Mouse (Mus musculus) G1E (cell line): ENCODE data around the gene Zic5. TPM values are rescaled to one million over a fixed set of nuclear protein-coding genes. Genes with fewer than 3 reads are reported as not detected.
A peak's percentile ranks its signal among the peaks of the same experiment; 100 is the strongest.

Experiments
- ATAC-seq: 2 replicates; pipeline ENCODE4 v1.8.0; 2016; ENCODE audit warnings: mild to moderate bottlenecking; ENCODE audit not compliant: insufficient number of reproducible peaks, poor library complexity, low FRiP score, severe bottlenecking; ENCODE audit errors: extremely low read depth
- DNase-seq: peaks from one replicate; pipeline ENCODE4 v3.0.0; 2012; ENCODE audit warnings: low spot score
- H3K27me3 ChIP-seq: 2 replicates; pipeline ENCODE4 v1.6.1; 2012; ENCODE audit warnings: mild to moderate bottlenecking, low read length, inconsistent platforms; ENCODE audit not compliant: insufficient read depth
- H3K36me3 ChIP-seq: replicated peaks from 2 replicates; pipeline ENCODE3; 2012; ENCODE audit warnings: mild to moderate bottlenecking, inconsistent platforms
- H3K4me1 ChIP-seq: 2 replicates; pipeline ENCODE4 v1.6.1; 2012; ENCODE audit warnings: low read depth, low read length, inconsistent platforms, mixed read lengths; ENCODE audit not compliant: insufficient read depth
- H3K4me3 ChIP-seq: 2 replicates; pipeline ENCODE4 v1.5.1; 2012; ENCODE audit warnings: low read depth, mild to moderate bottlenecking, inconsistent platforms, low read length, moderate library complexity, mixed read lengths
- H3K9me3 ChIP-seq: replicated peaks from 2 replicates; pipeline ENCODE4 v1.6.1; 2012; ENCODE audit warnings: inconsistent platforms
- CTCF ChIP-seq: IDR thresholded peaks from 2 replicates; pipeline ENCODE4 v1.5.1; 2012; ENCODE audit warnings: low read depth, low read length, inconsistent platforms, mixed read lengths
- GATA1 ChIP-seq: IDR thresholded peaks from 2 replicates; pipeline ENCODE4 v1.6.1; 2012; ENCODE audit warnings: borderline replicate concordance, low read length, inconsistent platforms, mixed read lengths
- GATA2 ChIP-seq: IDR thresholded peaks from 2 replicates; pipeline ENCODE4 v1.6.1; 2012; ENCODE audit warnings: low read depth, low read length, inconsistent platforms, borderline replicate concordance
- POLR2AphosphoS5 ChIP-seq: IDR thresholded peaks from 2 replicates; pipeline ENCODE4 v1.6.1; 2012; ENCODE audit warnings: low read depth, low read length, inconsistent platforms; ENCODE audit not compliant: insufficient replicate concordance
- TAL1 ChIP-seq: conservative IDR thresholded peaks from 2 replicates; pipeline ENCODE4 v1.6.1; 2012; ENCODE audit warnings: low read depth, low read length, inconsistent platforms, mixed read lengths
- polyA plus RNA-seq: library from polyadenylated mRNA; stranded (reverse); fragments of >175 nt; gene quantifications from 2 replicates; pipeline ENCODE4 v1.2.3, GENCODE M21; 2012
- total RNA-seq, 2 experiments: library from RNA; stranded (forward) in 1 of 2; stranded (reverse) in 1 of 2; fragments of 200-1000 nt in 1 of 2; fragments of >200 nt in 1 of 2; fragmentation: Nextera tagmentation in 1 of 2; gene quantifications; 2 replicates each; pipeline ENCODE4 v1.2.3; 2014 to 2017

Gene Zic5
- total and polyA plus RNA-seq, 3 experiments, result 0.05 TPM; not detected in 2

DNA sequence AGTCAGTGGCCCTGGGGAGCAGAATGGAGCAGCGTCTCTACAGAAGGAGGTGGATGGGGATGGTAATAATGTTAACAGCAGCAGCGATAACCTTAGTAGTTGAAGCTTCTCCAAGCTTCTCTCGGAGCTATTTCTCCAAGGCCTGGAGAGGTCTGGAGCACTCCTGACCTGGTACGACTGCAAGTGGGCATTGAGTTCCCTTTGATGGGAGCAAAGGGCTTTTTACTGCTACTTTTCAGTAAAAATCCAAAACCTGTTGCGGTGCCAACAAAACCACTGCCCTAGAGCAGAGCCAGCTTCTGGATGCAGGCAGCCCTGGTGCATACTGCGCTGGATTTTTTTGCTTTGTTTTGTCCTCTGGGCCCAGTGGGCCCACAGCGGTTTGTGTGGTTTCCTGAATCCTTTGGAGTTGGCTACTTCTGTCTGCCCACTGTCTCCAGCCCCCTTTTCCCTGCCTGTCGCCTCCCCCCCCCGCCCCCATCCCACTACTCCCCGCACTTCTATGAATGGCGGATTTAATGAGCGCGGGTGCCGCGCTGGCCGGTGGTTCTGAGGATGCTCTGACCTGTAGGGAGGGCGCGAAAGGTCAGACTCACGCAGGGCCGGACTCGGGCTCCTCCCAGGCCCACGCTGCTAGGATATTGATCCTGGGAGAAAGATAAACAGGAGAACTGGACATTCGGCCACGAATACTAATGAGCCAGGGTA lies 19.5 kb upstream of the Zic5 start:
- Histone ChIP-seq H3K9me3 (no peaks in the 10 kb centered on the region), H3K4me1 (no peaks in the 10 kb centered on the region), H3K27me3 (peaks cover 29% of the 10 kb centered on the region), H3K4me3 (no peak overlapping the region), H3K36me3 (no peaks in the 10 kb centered on the region)
- ATAC-seq (no peak), DNase-seq (no peak)
- TF ChIP-seq GATA2, result no peak
- TF ChIP-seq POLR2AphosphoS5, result no peak
- no peak for TF ChIP-seq TAL1
- no peak for TF ChIP-seq GATA1
- no peak for TF ChIP-seq CTCF

GRCm38 (mm10) chr14:122484458-122484843 lies 19.0 kb upstream of the Zic5 start:
- DNase-seq (no peak), ATAC-seq (no peak)
- Histone ChIP-seq H3K36me3 (no peaks in the 10 kb centered on the region), H3K4me1 (no peaks in the 10 kb centered on the region), H3K4me3 (no peak overlapping the region), H3K9me3 (no peaks in the 10 kb centered on the region), H3K27me3 (peaks cover 29% of the 10 kb centered on the region)
- TF ChIP-seq POLR2AphosphoS5, result no peak
- TF ChIP-seq GATA2, result no peak
- TF ChIP-seq GATA1, result no peak
- TF ChIP-seq TAL1, result no peak
- no peak for TF ChIP-seq CTCF

GRCm38 (mm10) chr14:122483556-122484421 lies 18.3 kb upstream of the Zic5 start:
- Histone ChIP-seq H3K4me3 (no peak overlapping the region; the same call in 1 of the 2 replicates), H3K27me3 (peaks cover 30% of the 10 kb centered on the region), H3K4me1 (no peaks in the 10 kb centered on the region), H3K9me3 (peaks cover 1% of the 10 kb centered on the region; the same call in 1 of the 2 replicates), H3K36me3 (no peaks in the 10 kb centered on the region)
- DNase-seq (no peak), ATAC-seq (no peak)
- TF ChIP-seq POLR2AphosphoS5, result no peak

- ATAC-seq (no peak), DNase-seq (no peak)
- H3K9me3 ChIP-seq, result peaks cover 5% of the 10 kb centered on the region
- TF ChIP-seq POLR2AphosphoS5, result no peak
- TF ChIP-seq TAL1, result no peak
- TF ChIP-seq GATA2, result no peak
- no peak for TF ChIP-seq GATA1
- no peak for TF ChIP-seq CTCF
- no peaks in the 10 kb centered on the region for H3K4me1 ChIP-seq
- H3K27me3 ChIP-seq, result peaks cover 35% of the 10 kb centered on the region
- H3K4me3 ChIP-seq, result no peak overlapping the region
- H3K36me3 ChIP-seq, result no peaks in the 10 kb centered on the region
Measured at GRCm38 (mm10) chr14:122483024-122483385, 17.5 kb upstream of the Zic5 start.

DNA sequence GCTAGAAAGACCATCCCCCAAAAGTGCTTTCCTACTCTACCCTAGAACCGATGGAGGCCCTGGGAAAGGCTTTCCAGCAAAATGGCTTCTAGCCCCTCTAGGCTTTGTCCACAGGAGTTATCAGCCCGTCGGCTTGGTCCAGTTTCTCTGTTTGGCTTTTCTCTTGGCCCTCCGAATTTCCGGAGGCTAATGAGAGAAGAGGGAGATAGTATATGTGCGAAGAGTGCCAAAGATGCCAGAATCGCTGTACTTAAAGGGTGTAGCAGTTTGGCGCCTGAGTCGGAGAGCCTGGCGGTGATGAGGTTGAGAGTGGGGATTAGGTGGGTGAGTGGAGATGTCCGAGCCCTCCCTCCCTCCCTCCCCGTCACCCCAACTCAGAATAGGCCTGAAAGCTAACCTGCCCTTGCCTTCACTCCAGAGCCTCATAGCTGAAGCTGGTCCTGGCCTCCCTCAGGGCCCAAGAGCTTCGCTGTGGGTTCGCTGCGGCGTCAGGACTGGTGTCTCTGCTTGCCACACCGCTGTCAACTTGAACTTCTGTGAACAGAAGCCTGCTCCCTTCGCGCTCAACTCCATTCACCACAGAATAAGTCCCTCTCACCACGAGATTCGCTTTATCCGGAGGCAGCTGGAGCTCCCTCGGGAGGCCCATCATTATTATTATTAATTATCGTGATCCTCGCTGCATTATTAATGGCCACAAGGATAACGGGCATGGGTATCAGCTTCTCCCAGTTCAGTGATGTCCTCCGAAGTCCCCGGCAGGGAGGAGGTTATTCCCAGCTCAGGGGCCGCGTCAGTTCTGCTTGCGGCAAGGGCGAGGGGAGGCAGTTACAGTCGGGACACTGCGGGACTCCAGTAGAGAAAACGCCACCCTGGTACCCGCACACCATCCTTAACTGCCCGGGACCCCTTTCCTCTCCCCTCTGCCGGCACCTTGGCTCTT lies 16.9 kb upstream of the Zic5 start:
- H3K9me3 ChIP-seq, result peaks cover 5% of the 10 kb centered on the region
- ATAC-seq (no peak), DNase-seq (no peak)
- H3K36me3 ChIP-seq, result no peaks in the 10 kb centered on the region
- peaks cover 34% of the 10 kb centered on the region for H3K27me3 ChIP-seq
- no peaks in the 10 kb centered on the region for H3K4me1 ChIP-seq
- TF ChIP-seq GATA1 (no peak), GATA2 (no peak), CTCF (no peak), POLR2AphosphoS5 (no peak), TAL1 (no peak)
- H3K4me3 ChIP-seq, result no peak overlapping the region

- H3K27me3 ChIP-seq, result peaks cover 40% of the 10 kb centered on the region
- ATAC-seq, result no peak
Measured at GRCm38 (mm10) chr14:122481181-122481580, 15.7 kb upstream of the Zic5 start.

More at GRCm38 (mm10) chr14:122481181-122481580, 15.7 kb upstream of the Zic5 start:
- peaks cover 13% of the 10 kb centered on the region for H3K9me3 ChIP-seq
- H3K4me3 ChIP-seq, result 0 out of 2 replicates have a peak overlapping the region, but pooled peaks have one; percentile 11
- DNase-seq, result no peak
- TF ChIP-seq POLR2AphosphoS5 (no peak), CTCF (no peak), GATA2 (no peak), TAL1 (no peak)
- H3K4me1 ChIP-seq, result no peaks in the 10 kb centered on the region
- H3K36me3 ChIP-seq, result no peaks in the 10 kb centered on the region
